Mouse (Mus musculus) liver, postnatal 0 days (tissue): ENCODE measurements around the gene Dagla. TPM values are rescaled to one million over a fixed set of nuclear protein-coding genes. Genes with fewer than 3 reads are reported as not detected.

Experiments used
- ATAC-seq: fragments of 200-750 bp; cut with Nextera tagmentation; 2 replicates; pipeline ENCODE4 v1.8.0; 2017; ENCODE audit warnings: mild to moderate bottlenecking, moderate library complexity
- DNase-seq: peaks from one replicate; pipeline ENCODE4 v3.0.0-alpha.2; 2016
- H3K27ac ChIP-seq: fragments of 300-500 bp; sonication (generic); 2 replicates; pipeline ENCODE4 v1.5.1; 2014; ENCODE audit warnings: antibody characterized with exemption, moderate library complexity, mild to moderate bottlenecking, low read depth
- H3K27me3 ChIP-seq: fragments of 300-500 bp; sonication (generic); 2 replicates; pipeline ENCODE4 v1.6.1; 2014; ENCODE audit warnings: low read length, control low read depth, mixed read lengths; ENCODE audit not compliant: insufficient read depth
- H3K36me3 ChIP-seq: fragments of 300-500 bp; sonication (generic); replicated peaks from 2 replicates; pipeline ENCODE4 v1.6.1; 2014; ENCODE audit warnings: mild to moderate bottlenecking, control low read depth, low read length, moderate library complexity, mixed read lengths; ENCODE audit not compliant: insufficient read depth
- H3K4me1 ChIP-seq: fragments of 300-500 bp; sonication (generic); 2 replicates; pipeline ENCODE4 v1.6.1; 2014; ENCODE audit warnings: antibody characterized with exemption, mild to moderate bottlenecking, control low read depth; ENCODE audit not compliant: insufficient read depth
- H3K4me2 ChIP-seq: fragments of 300-500 bp; sonication (generic); 2 replicates; pipeline ENCODE4 v1.6.1; 2014; ENCODE audit warnings: low read depth, mild to moderate bottlenecking, low read length, moderate library complexity, mixed read lengths
- H3K4me3 ChIP-seq: fragments of 300-500 bp; sonication (generic); 2 replicates; pipeline ENCODE4 v1.5.1; 2014; ENCODE audit warnings: low read depth, low read length
- H3K9ac ChIP-seq: fragments of 300-500 bp; sonication (generic); replicated peaks from 2 replicates; pipeline ENCODE4 v1.6.1; 2014; ENCODE audit warnings: mild to moderate bottlenecking, moderate library complexity
- H3K9me3 ChIP-seq: fragments of 300-500 bp; sonication (generic); 2 replicates; pipeline ENCODE4 v1.6.1; 2016; ENCODE audit warnings: mild to moderate bottlenecking, control low read depth, low read length, mixed read lengths
- CTCF ChIP-seq: sonication (generic); IDR thresholded peaks from 2 replicates; pipeline ENCODE4 v1.5.1; 2016; ENCODE audit warnings: antibody characterized with exemption, low read depth
- EP300 ChIP-seq: IDR thresholded peaks from 2 replicates; pipeline ENCODE4 v1.6.1; 2016; ENCODE audit warnings: antibody characterized with exemption, low read depth, mild to moderate bottlenecking
- WGBS: fragments of 180-500 bp; shearing (Covaris S2); extraction: QIAGEN DNeasy Blood & Tissue Kit; methylation state at CpG from one replicate; pipeline ENCODE4 v1.1.7; 2014; ENCODE audit not compliant: insufficient replicate concordance; 5-methylcytosine and 5-hydroxymethylcytosine counted together
- polyA plus RNA-seq: library from polyadenylated mRNA; unstranded; fragments of >200 nt; fragmentation: Nextera tagmentation; extraction: Ambion mirVana; gene quantifications from 2 replicates; pipeline ENCODE4 v1.2.1, GENCODE M21; 2015

Gene Dagla
- polyA plus RNA-seq, 1 experiment from 2014 or later: 0.21 TPM

DNA sequence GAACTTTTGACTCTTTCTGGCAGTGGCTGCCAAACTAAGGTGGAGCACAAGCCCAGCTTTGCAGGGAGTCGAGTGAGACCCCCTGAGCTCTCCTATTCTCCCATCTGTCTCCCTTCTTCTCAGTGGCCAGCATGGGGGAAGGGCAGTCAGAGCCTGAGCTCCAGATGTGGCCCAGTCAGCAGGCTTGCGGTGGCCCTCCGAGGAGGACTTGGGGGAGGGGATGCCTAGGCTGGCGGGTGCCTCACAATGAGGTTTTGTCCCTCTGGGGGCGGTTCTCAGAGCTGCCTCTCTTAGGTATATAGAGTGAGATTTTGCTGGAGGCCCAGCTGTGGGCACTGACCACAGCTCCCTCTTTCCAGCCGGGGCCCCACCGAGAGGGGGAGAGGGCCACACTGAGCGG lies 61.8 kb downstream of the Dagla start:
- Histone ChIP-seq H3K4me2 (no peak overlapping the region), H3K27me3 (no peaks in the 10 kb centered on the region), H3K36me3 (no peaks in the 10 kb centered on the region), H3K9ac (no peak overlapping the region), H3K9me3 (no peaks in the 10 kb centered on the region), H3K4me3 (no peak overlapping the region), H3K27ac (no peak overlapping the region), H3K4me1 (peaks cover 14% of the 10 kb centered on the region)
- no peak for ATAC-seq
- DNase-seq: no peak
- 39% methylated on average over 8 of the region's 8 CpGs for WGBS
- TF ChIP-seq CTCF: no peak
- TF ChIP-seq EP300: no peak

DNA sequence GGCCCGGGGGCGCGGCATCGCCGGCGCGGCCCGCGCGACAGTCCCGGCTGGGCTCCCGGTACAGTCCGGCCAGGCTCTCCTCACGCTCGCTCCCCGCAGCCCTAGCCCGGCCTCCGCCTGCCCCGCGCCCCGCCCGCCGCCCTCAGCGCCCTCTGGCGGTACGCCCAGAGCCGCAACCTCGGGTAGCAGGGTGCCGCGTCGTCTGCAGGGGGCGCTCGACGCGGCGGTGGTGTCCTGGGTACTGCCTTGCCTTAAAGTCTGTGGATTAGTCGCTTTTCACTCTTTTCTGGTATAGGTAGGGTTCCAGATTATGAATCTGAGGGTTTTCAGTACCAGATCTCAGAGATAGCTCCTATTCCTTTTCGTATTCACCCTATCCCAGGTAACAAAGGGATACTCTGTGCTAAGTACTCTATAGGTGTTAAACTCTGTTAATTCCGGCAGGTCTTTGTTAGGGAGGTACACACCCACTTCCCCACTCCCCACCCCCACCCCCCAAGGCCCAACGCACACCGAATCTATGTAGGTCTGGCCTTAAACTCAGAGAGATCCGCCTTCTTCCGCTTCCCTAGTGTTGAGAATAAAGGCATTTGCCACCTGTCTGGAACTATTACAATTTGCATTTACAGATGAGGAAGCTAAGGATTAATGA lies 63.9 kb downstream of the Dagla start, which contains the start of gene Myrf:
Gene Myrf, minus strand, starts transcription at position 95 of the 652 bp plus-strand sequence.
- peak within 1 kb of the TSS; percentile 86 for H3K4me2 ChIP-seq
- ATAC-seq: peak; percentile 68
- peak within 1 kb of the TSS; percentile 2; the same call in 1 of the 2 replicates for H3K27ac ChIP-seq
- H3K9ac ChIP-seq: peak within 1 kb of the TSS; percentile 55
- no peaks in the 10 kb centered on the region for H3K36me3 ChIP-seq
- H3K4me1 ChIP-seq: peaks cover 17% of the 10 kb centered on the region
- H3K4me3 ChIP-seq: peak within 1 kb of the TSS; percentile 48
- TF ChIP-seq CTCF (peak; percentile 97), EP300 (no peak)
- WGBS: 8% methylated on average over 43 of the region's 43 CpGs
- H3K27me3 ChIP-seq: no peaks in the 10 kb centered on the region
- DNase-seq: peak; percentile 89
- no peaks in the 10 kb centered on the region for H3K9me3 ChIP-seq

DNA sequence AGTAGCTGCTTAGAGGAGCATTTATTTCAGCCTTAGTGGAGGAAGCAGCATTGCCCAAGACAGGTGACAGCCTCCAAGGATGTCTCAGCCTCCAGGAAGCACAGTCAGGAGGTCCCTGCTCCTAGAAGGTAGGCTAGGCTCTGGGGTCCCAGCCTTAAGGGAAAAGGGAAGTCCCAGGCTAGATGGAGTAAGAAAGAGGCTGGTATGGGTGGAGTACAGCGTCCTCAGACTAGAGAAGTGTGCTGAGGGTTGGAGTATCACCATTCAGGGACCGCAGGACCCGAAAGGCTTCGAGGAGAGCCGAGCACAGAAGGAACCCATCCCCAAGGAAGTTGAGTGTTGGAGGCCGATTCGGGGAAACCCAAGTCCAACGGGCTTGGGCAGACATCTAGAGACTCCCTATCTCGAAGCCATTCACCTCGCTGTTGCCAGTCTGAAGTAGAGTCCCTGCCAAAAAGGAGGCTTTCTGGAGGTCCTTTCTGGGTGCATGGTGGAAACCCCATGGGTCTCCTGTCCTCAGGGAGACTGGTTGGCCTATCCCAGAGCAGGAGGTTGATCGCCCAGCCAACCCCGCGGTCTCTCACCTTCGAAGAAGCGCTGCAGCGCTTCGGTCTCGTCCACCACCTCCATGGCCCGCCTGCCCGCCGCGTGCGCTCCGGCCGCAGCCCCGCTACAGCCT lies 64.6 kb downstream of the Dagla start:
- Histone ChIP-seq H3K4me3 (peak overlapping the region; percentile 48), H3K36me3 (no peaks in the 10 kb centered on the region), H3K9me3 (no peaks in the 10 kb centered on the region), H3K9ac (peak overlapping the region; percentile 55), H3K4me2 (peak overlapping the region; percentile 86), H3K27me3 (no peaks in the 10 kb centered on the region), H3K27ac (peak overlapping the region; percentile 2; the same call in 1 of the 2 replicates), H3K4me1 (peaks cover 20% of the 10 kb centered on the region)
- ATAC-seq: peak; percentile 20
- DNase-seq: no peak
- 2% methylated on average over 26 of the region's 26 CpGs for WGBS
- TF ChIP-seq CTCF (no peak), EP300 (no peak)

DNA sequence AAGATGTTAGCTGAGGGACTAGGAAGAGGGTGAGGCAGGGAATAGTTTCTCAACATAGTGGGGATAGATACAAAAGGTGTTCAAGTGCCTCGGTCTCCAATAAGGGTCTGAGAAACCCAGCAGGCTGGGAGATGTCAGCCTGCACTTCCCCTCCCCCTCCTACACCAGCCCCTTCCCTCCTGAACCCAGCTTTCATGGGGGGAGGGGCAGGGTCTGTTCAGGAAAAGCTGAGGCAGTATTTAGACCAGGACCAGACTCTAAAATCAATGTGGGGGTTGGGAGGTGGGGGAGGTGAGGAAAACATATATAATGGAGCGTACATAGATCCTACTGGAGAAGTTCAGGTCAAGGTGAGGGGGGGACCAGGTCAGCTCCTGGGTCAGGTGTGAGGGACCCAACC lies 65.3 kb downstream of the Dagla start:
- Histone ChIP-seq H3K4me2 (peak overlapping the region; percentile 86), H3K4me3 (peak overlapping the region; percentile 48; the same call in 1 of the 2 replicates), H3K36me3 (no peaks in the 10 kb centered on the region), H3K27ac (no peak overlapping the region), H3K9ac (peak overlapping the region; percentile 55), H3K4me1 (peaks cover 25% of the 10 kb centered on the region), H3K9me3 (no peaks in the 10 kb centered on the region), H3K27me3 (no peaks in the 10 kb centered on the region)
- TF ChIP-seq EP300: no peak
- DNase-seq (no peak), ATAC-seq (no peak)
- 26% methylated on average over 2 of the region's 2 CpGs for WGBS

DNA sequence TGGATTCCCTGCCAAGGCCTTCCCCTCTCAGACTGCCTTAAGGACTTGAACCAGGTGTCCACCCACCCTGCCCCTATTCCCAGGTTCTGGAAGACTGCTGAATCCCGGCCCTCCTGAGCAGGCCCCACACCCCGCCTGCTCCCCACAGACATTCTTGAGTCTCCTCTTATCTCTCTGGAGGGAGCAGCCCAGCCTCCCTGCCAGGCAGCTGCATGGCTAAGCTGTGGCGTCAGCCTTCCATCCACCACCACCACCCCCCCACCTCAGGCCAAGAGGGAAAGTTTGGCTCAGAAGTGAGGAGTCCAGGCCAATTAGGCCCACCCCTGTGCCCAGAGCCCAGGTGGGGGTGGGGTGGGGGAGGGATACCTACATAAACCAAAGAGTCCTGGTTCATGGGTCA lies 66.2 kb downstream of the Dagla start:
- no peak overlapping the region for H3K27ac ChIP-seq
- no peak for ATAC-seq
- no peak overlapping the region for H3K4me3 ChIP-seq

DNA sequence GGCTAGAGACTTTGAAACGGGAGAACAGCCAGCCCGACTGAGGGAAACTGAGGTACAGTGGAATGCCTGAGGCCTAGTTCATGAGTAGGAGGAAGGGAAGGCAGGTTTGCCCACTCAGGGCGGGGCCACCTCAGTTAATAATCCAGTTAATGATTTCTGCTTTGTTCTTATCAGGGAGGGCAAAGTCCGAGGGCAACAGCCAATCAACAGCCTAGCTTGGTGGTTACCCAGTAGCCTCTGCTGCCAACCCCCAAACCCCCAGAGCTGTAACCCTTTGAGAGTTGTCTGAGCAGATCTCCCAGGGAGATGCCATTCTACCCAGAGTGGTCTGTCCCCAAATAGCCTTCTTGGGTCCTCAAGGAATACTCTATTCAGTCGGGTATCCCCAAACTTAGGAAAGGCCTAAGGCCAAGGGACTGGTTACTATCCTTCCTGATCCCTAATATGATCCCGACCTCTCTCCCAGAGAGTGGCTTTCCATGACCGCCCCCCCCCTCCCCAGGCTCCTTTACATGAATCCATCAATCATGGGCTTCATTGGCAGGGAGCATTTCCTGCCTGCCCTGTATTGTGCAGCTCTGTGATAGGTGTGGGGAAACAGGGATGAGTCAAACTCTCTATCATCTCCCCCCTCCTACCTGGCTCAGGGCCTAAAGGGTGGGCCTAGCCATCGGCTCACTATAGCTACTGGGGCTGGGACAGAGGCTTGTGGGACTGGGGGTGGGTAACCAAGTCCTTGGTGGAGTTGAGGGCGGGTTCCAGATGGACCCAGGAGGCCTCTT lies 68.7 kb downstream of the Dagla start:
- 57% methylated on average over 9 of the region's 9 CpGs for WGBS
- no peaks in the 10 kb centered on the region for H3K27me3 ChIP-seq
- H3K4me3 ChIP-seq: no peak overlapping the region
- H3K4me1 ChIP-seq: peaks cover 25% of the 10 kb centered on the region
- DNase-seq (peak; percentile 77), ATAC-seq (peak; percentile 89)
- H3K4me2 ChIP-seq: peak overlapping the region; percentile 47
- no peaks in the 10 kb centered on the region for H3K9me3 ChIP-seq
- H3K36me3 ChIP-seq: no peaks in the 10 kb centered on the region
- peak overlapping the region; percentile 77 for H3K27ac ChIP-seq
- TF ChIP-seq EP300 (no peak), CTCF (no peak)
- H3K9ac ChIP-seq: no peak overlapping the region

More for the DNA sequence above, 66.2 kb downstream of the Dagla start:
- TF ChIP-seq CTCF: no peak
- peaks cover 25% of the 10 kb centered on the region for H3K4me1 ChIP-seq
- H3K36me3 ChIP-seq: no peaks in the 10 kb centered on the region
- no peaks in the 10 kb centered on the region for H3K9me3 ChIP-seq
- no peak overlapping the region for H3K9ac ChIP-seq
- no peak for DNase-seq
- H3K4me2 ChIP-seq: 0 out of 2 replicates have a peak overlapping the region, but pooled peaks have one; percentile 7
- no peaks in the 10 kb centered on the region for H3K27me3 ChIP-seq
- WGBS: 43% methylated on average over 3 of the region's 3 CpGs
